Mouse (Mus musculus) MEL (cell line): ENCODE data around the gene Angptl6.

Experiments used
- HCFC1 ChIP-seq: IDR thresholded peaks from 2 replicates; pipeline ENCODE4 v1.6.1; 2012; ENCODE audit warnings: low read depth, mild to moderate bottlenecking, inconsistent platforms, low read length, improper control_type of control experiment, moderate library complexity
- ZC3H11A ChIP-seq: IDR thresholded peaks from 2 replicates; pipeline ENCODE4 v1.6.1; 2012; ENCODE audit warnings: low read depth, mild to moderate bottlenecking, inconsistent platforms, low read length, improper control_type of control experiment

- TF ChIP-seq ZC3H11A = no peak
- TF ChIP-seq HCFC1 = no peak
Observed at GRCm38 (mm10) chr9:20842670-20843069, 36.9 kb downstream of the Angptl6 start.
